Comparison of ENCODE assay signal across 9 mouse cellular contexts in the genomic region with DNA sequence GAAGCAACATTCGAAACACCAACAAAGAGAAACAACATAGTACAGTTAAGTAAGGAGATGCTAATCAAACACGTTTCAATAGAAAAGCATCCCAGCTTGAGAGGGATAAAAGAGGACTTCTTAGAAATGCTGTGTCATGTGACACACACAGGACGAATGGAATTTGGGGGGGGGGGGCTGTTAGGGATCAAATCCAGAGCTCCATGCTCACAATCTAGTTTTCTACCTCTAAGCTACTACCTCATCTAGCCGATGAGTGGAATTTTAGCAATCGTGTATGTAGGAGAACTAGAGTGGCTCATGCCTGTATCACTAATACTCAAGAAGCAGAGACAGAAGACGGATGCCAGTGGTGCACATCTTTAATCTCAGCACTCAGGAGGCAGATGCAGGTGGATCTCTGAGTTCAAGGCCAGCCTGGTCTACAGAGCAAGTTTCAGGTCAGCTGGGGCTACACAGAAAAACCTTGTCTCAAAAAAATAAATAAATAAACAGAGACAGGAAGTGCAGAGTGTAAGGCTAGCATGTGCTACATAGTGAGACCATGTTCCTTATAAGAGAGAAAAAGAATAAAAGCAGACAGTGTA. TPM values are rescaled to one million over a fixed set of nuclear protein-coding genes. Genes with fewer than 3 reads are reported as not detected.
DNase-seq lines count a peak whose midpoint lies in the region; ATAC-seq and TF ChIP-seq lines count a peak whose summit lies in the region.
"Had no signal": no experiment of that assay in that cellular context is flagged by ENCODE, and none has a peak within 500 bp of the region (broad histone marks: within the 10 kb centered on the region; RNA-seq: fewer than 3 reads in every experiment).

No protein-coding gene starts in this region.

- no peak for ATAC-seq in embryonic facial prominence, embryonic 14.5 days (ENCODE audit: low read depth)
- ATAC-seq in neural tube, embryonic 14.5 days (ENCODE audit: low read depth), result peak; percentile 9; the same call in 1 of the 2 replicates

- H3K9ac ChIP-seq in embryonic facial prominence, embryonic 14.5 days (ENCODE audit: low read depth, low read length), result peak overlapping the region; percentile 97; the same call in 1 of the 2 replicates
- peak overlapping the region; percentile 96; the same call in 1 of the 2 replicates for H3K9ac ChIP-seq in neural tube, embryonic 14.5 days (replicated peaks; ENCODE audit: low read depth, low read length)

- no peak for TF ChIP-seq POLR2A in cerebellum, adult 2 months (IDR thresholded peaks at IDR 0.05; ENCODE audit: borderline replicate concordance, insufficient read depth, low read length)

- no peaks in the 10 kb centered on the region for H3K9me3 ChIP-seq in embryonic facial prominence, embryonic 14.5 days (ENCODE audit: control insufficient read depth, low read length)
- H3K9me3 ChIP-seq in limb, embryonic 10.5 days (replicated peaks), result no peaks in the 10 kb centered on the region
- H3K9me3 ChIP-seq in neural tube, embryonic 14.5 days (ENCODE audit: control insufficient read depth, low read length), result no peaks in the 10 kb centered on the region

- H3K27ac ChIP-seq in layer of hippocampus, adult 2 months, result peak overlapping the region; percentile 96
- peak overlapping the region; percentile 79 for H3K27ac ChIP-seq in embryonic facial prominence, embryonic 14.5 days (replicated peaks; ENCODE audit: low read depth, low read length)
- H3K27ac ChIP-seq in limb, embryonic 10.5 days, result peak overlapping the region; percentile 95
- no peak overlapping the region; the same call in 1 of the 2 replicates for H3K27ac ChIP-seq in neural tube, embryonic 14.5 days (ENCODE audit: low read depth, low read length)
- H3K27ac ChIP-seq in cerebellum, adult 2 months (ENCODE audit: insufficient read depth, low read length), result no peak overlapping the region

- WGBS in embryonic facial prominence, embryonic 14.5 days, result 71% methylated on average over 6 of the region's 6 CpGs
- 80% methylated on average over 6 of the region's 6 CpGs for WGBS in limb, embryonic 10.5 days
- WGBS in neural tube, embryonic 14.5 days, result 78% methylated on average over 6 of the region's 6 CpGs
- 76% methylated on average over 6 of the region's 6 CpGs for WGBS in cerebellum, adult 2 months

- no peak for TF ChIP-seq CTCF in layer of hippocampus, adult 2 months (conservative IDR thresholded peaks at IDR 0.05)
- no peak for TF ChIP-seq CTCF in cerebellum, adult 2 months (IDR thresholded peaks at IDR 0.05; ENCODE audit: borderline replicate concordance, insufficient read depth, low read depth, low read length)

- no peak for DNase-seq in layer of hippocampus, adult 2 months (ENCODE audit: low spot score in 2 of 2)
- no peak for DNase-seq in layer of hippocampus, adult 9-10 months (ENCODE audit: low spot score)
- DNase-seq in embryonic facial prominence, embryonic 14.5 days (ENCODE audit: low spot score), result no peak
- no peak for DNase-seq in limb, embryonic 10.5 days (ENCODE audit: low spot score)
- no peak for DNase-seq in urinary bladder, postnatal 36 days (ENCODE audit: low spot score in 2 of 2)
- DNase-seq in cerebellum, adult 2 months, result no peak
- DNase-seq in adrenal gland, adult (ENCODE audit: inconsistent age in 2 of 2, low spot score in 1 of 2), result no peak
- DNase-seq: kidney, postnatal 36 days had no signal

- H3K4me2 ChIP-seq in embryonic facial prominence, embryonic 14.5 days (ENCODE audit: low read depth, low read length), result peak overlapping the region; percentile 88; the same call in 1 of the 2 replicates
- peak overlapping the region; percentile 54; the same call in 1 of the 2 replicates for H3K4me2 ChIP-seq in neural tube, embryonic 14.5 days (ENCODE audit: low read depth, low read length)

- H3K4me1 ChIP-seq in embryonic facial prominence, embryonic 14.5 days (ENCODE audit: control insufficient read depth, insufficient read depth, low read length), result peaks cover 18% of the 10 kb centered on the region
- peaks cover 35% of the 10 kb centered on the region for H3K4me1 ChIP-seq in limb, embryonic 10.5 days
- H3K4me1 ChIP-seq in neural tube, embryonic 14.5 days (ENCODE audit: control insufficient read depth, insufficient read depth, low read length), result peaks cover 29% of the 10 kb centered on the region
- peaks cover 7% of the 10 kb centered on the region; the same call in 1 of the 2 replicates for H3K4me1 ChIP-seq in cerebellum, adult 2 months (ENCODE audit: control insufficient read depth, insufficient read depth, low read length)

- no peak overlapping the region for H3K4me3 ChIP-seq in layer of hippocampus, adult 2 months
- no peak overlapping the region for H3K4me3 ChIP-seq in embryonic facial prominence, embryonic 14.5 days (ENCODE audit: low read depth, low read length)
- peak overlapping the region; percentile 97; the same call in 1 of the 2 replicates for H3K4me3 ChIP-seq in limb, embryonic 10.5 days
- peak overlapping the region; percentile 99; the same call in 1 of the 2 replicates for H3K4me3 ChIP-seq in neural tube, embryonic 14.5 days (ENCODE audit: low read depth, low read length)
- H3K4me3 ChIP-seq in cerebellum, adult 2 months (replicated peaks; ENCODE audit: insufficient read depth, low read depth, low read length), result no peak overlapping the region

- no peaks in the 10 kb centered on the region for H3K27me3 ChIP-seq in embryonic facial prominence, embryonic 14.5 days (replicated peaks; ENCODE audit: control insufficient read depth, insufficient read depth, low read length)
- no peaks in the 10 kb centered on the region for H3K27me3 ChIP-seq in limb, embryonic 10.5 days (ENCODE audit: low read depth, poor library complexity, severe bottlenecking)
- peaks cover 3% of the 10 kb centered on the region; the same call in 1 of the 2 replicates for H3K27me3 ChIP-seq in neural tube, embryonic 14.5 days (ENCODE audit: control insufficient read depth, insufficient read depth, low read length)
- no peaks in the 10 kb centered on the region for H3K27me3 ChIP-seq in cerebellum, adult 2 months (ENCODE audit: control insufficient read depth, insufficient read depth, low read length)

- peaks cover 6% of the 10 kb centered on the region; the same call in 1 of the 2 replicates for H3K36me3 ChIP-seq in embryonic facial prominence, embryonic 14.5 days (ENCODE audit: control insufficient read depth, insufficient read depth, low read length)
- H3K36me3 ChIP-seq in limb, embryonic 10.5 days, result peaks cover 22% of the 10 kb centered on the region
- no peaks in the 10 kb centered on the region for H3K36me3 ChIP-seq in neural tube, embryonic 14.5 days (ENCODE audit: control insufficient read depth, insufficient read depth, low read length)

RNA-seq across cellular contexts. Expression of gene Rnf10, which starts 0.9 kb away (rescaled TPM):
- 100 to 1,000 TPM; 238 to 248 TPM for total RNA-seq in layer of hippocampus, adult 2 months (2021)
- 77.2 and 79.1 TPM in 2 replicates for polyA plus RNA-seq in embryonic facial prominence, embryonic 14.5 days (2014; fragmentation: Nextera tagmentation; extraction: Ambion mirVana)
- 159 and 160 TPM in 2 replicates for polyA plus RNA-seq in limb, embryonic 10.5 days (2016; fragmentation: Nextera tagmentation; extraction: Ambion mirVana)
- polyA plus RNA-seq in neural tube, embryonic 14.5 days (2014; fragmentation: Nextera tagmentation; extraction: Ambion mirVana), result 94.0 and 116 TPM in 2 replicates
- polyA plus RNA-seq in cerebellum, adult 2 months (2012; rRNA removed), result 141 and 151 TPM in 2 replicates

RNA-seq across cellular contexts. Expression of gene Coq5, which starts 5.8 kb away (rescaled TPM):
- 10 to 100 TPM; 40.9 to 42.6 TPM for total RNA-seq in layer of hippocampus, adult 2 months (2021)
- polyA plus RNA-seq in embryonic facial prominence, embryonic 14.5 days (2014; fragmentation: Nextera tagmentation; extraction: Ambion mirVana), result 39.0 and 41.9 TPM in 2 replicates
- polyA plus RNA-seq in limb, embryonic 10.5 days (2016; fragmentation: Nextera tagmentation; extraction: Ambion mirVana), result 54.1 and 57.2 TPM in 2 replicates
- 58.5 and 61.8 TPM in 2 replicates for polyA plus RNA-seq in neural tube, embryonic 14.5 days (2014; fragmentation: Nextera tagmentation; extraction: Ambion mirVana)
- 39.5 and 39.8 TPM in 2 replicates for polyA plus RNA-seq in cerebellum, adult 2 months (2012; rRNA removed)

RNA-seq across cellular contexts. Expression of gene Dynll1, which starts 27.2 kb away (rescaled TPM):
- total RNA-seq in layer of hippocampus, adult 2 months (2021), result 100 to 1,000 TPM; 727 to 730 TPM
- 1,629 and 1,828 TPM in 2 replicates for polyA plus RNA-seq in embryonic facial prominence, embryonic 14.5 days (2014; fragmentation: Nextera tagmentation; extraction: Ambion mirVana)
- 1,816 and 1,865 TPM in 2 replicates for polyA plus RNA-seq in limb, embryonic 10.5 days (2016; fragmentation: Nextera tagmentation; extraction: Ambion mirVana)
- polyA plus RNA-seq in neural tube, embryonic 14.5 days (2014; fragmentation: Nextera tagmentation; extraction: Ambion mirVana), result 1,143 and 1,163 TPM in 2 replicates
- 381 and 416 TPM in 2 replicates for polyA plus RNA-seq in cerebellum, adult 2 months (2012; rRNA removed)

RNA-seq across cellular contexts. Expression of gene Pop5, which starts 38.0 kb away (rescaled TPM):
- total RNA-seq in layer of hippocampus, adult 2 months (2021), result 100 to 1,000 TPM; 103 to 104 TPM
- 82.6 and 95.5 TPM in 2 replicates for polyA plus RNA-seq in embryonic facial prominence, embryonic 14.5 days (2014; fragmentation: Nextera tagmentation; extraction: Ambion mirVana)
- 130 and 157 TPM in 2 replicates for polyA plus RNA-seq in limb, embryonic 10.5 days (2016; fragmentation: Nextera tagmentation; extraction: Ambion mirVana)
- 116 and 121 TPM in 2 replicates for polyA plus RNA-seq in neural tube, embryonic 14.5 days (2014; fragmentation: Nextera tagmentation; extraction: Ambion mirVana)
- 168 and 177 TPM in 2 replicates for polyA plus RNA-seq in cerebellum, adult 2 months (2012; rRNA removed)

RNA-seq across cellular contexts. Expression of gene Srsf9, which starts 53.3 kb away (rescaled TPM):
- 100 to 1,000 TPM in 1 of 2 experiments, 10 to 100 TPM in 1; 91.4 to 102 TPM for total RNA-seq in layer of hippocampus, adult 2 months (2021)
- 203 and 230 TPM in 2 replicates for polyA plus RNA-seq in embryonic facial prominence, embryonic 14.5 days (2014; fragmentation: Nextera tagmentation; extraction: Ambion mirVana)
- 444 and 468 TPM in 2 replicates for polyA plus RNA-seq in limb, embryonic 10.5 days (2016; fragmentation: Nextera tagmentation; extraction: Ambion mirVana)
- 123 and 140 TPM in 2 replicates for polyA plus RNA-seq in neural tube, embryonic 14.5 days (2014; fragmentation: Nextera tagmentation; extraction: Ambion mirVana)
- 60.1 and 65.0 TPM in 2 replicates for polyA plus RNA-seq in cerebellum, adult 2 months (2012; rRNA removed)

Comparison
In these comparisons a context has a peak if more than half of its experiments do, and no peak if none do; other contexts are left out.
1. H3K27ac ChIP-seq: peak in layer of hippocampus, adult 2 months (single experiment), embryonic facial prominence, embryonic 14.5 days (single experiment) and limb, embryonic 10.5 days (single experiment); none in neural tube, embryonic 14.5 days (single experiment) and cerebellum, adult 2 months (single experiment).
2. H3K4me3 ChIP-seq: peak in limb, embryonic 10.5 days (single experiment) and neural tube, embryonic 14.5 days (single experiment); none in layer of hippocampus, adult 2 months (single experiment), embryonic facial prominence, embryonic 14.5 days (single experiment) and cerebellum, adult 2 months (single experiment).